Mouse (Mus musculus): ENCODE measurements at regions not wholly inside any gene's neighbourhood (a gene's known extent, or its start where the extent isn't known, plus 50 kb on each side); places are given as distances from the start of the nearest gene placed in this dataset.

- no peaks in the 10 kb centered on the region for H3K9me3 ChIP-seq
- WGBS, result 21% methylated on average over 4 of the region's 4 CpGs
- no peak for ATAC-seq (ENCODE audit: low FRiP score, low read depth)
- peaks cover 11% of the 10 kb centered on the region; the same call in 1 of the 2 replicates for H3K4me1 ChIP-seq
- H3K4me2 ChIP-seq (replicated peaks), result no peak overlapping the region
- no peak overlapping the region for H3K4me3 ChIP-seq
- no peak overlapping the region for H3K9ac ChIP-seq (replicated peaks)
- no peaks in the 10 kb centered on the region for H3K36me3 ChIP-seq
- no peak overlapping the region for H3K27ac ChIP-seq (replicated peaks)
- H3K27me3 ChIP-seq, result no peaks in the 10 kb centered on the region
These were observed 69.6 kb upstream of the Rnf152 start for GRCm38 (mm10) chr1:105426086-105426485.

- H3K36me3 ChIP-seq, result no peaks in the 10 kb centered on the region
- H3K9ac ChIP-seq (replicated peaks), result no peak overlapping the region
- ATAC-seq (ENCODE audit: low FRiP score, low read depth), result no peak
- H3K4me3 ChIP-seq, result no peak overlapping the region
- no peak overlapping the region for H3K27ac ChIP-seq (replicated peaks)
- no peaks in the 10 kb centered on the region for H3K27me3 ChIP-seq
- H3K4me2 ChIP-seq (replicated peaks), result no peak overlapping the region
- H3K4me1 ChIP-seq, result peaks cover 11% of the 10 kb centered on the region; the same call in 1 of the 2 replicates
- no peaks in the 10 kb centered on the region for H3K9me3 ChIP-seq
- WGBS, result 31% methylated on average over 2 of the region's 2 CpGs
These were observed 66.9 kb upstream of the Rnf152 start for GRCm38 (mm10) chr1:105423380-105423779.

GRCm38 (mm10) chr1:105422945-105423344 is 66.4 kb upstream of the Rnf152 start:
- no peak for ATAC-seq (ENCODE audit: low FRiP score, low read depth)

GRCm38 (mm10) chr1:105420374-105421046 is 64.0 kb upstream of the Rnf152 start:
- Histone ChIP-seq H3K4me1 (0 out of 2 replicates have a peak, but pooled peaks cover 6% of the 10 kb centered on the region), H3K4me3 (no peak overlapping the region), H3K27ac (replicated peaks) (no peak overlapping the region), H3K36me3 (no peaks in the 10 kb centered on the region), H3K9ac (replicated peaks) (no peak overlapping the region), H3K27me3 (no peaks in the 10 kb centered on the region), H3K4me2 (replicated peaks) (no peak overlapping the region), H3K9me3 (no peaks in the 10 kb centered on the region)
- ATAC-seq (ENCODE audit: low FRiP score, low read depth), result no peak
- 88% methylated on average over 5 of the region's 5 CpGs for WGBS

More at GRCm38 (mm10) chr1:105422945-105423344, 66.4 kb upstream of the Rnf152 start:
- Histone ChIP-seq H3K27me3 (no peaks in the 10 kb centered on the region), H3K4me2 (replicated peaks) (no peak overlapping the region), H3K36me3 (no peaks in the 10 kb centered on the region), H3K9me3 (no peaks in the 10 kb centered on the region), H3K9ac (replicated peaks) (no peak overlapping the region), H3K4me3 (no peak overlapping the region), H3K27ac (replicated peaks) (no peak overlapping the region), H3K4me1 (peaks cover 11% of the 10 kb centered on the region; the same call in 1 of the 2 replicates)
- 88% methylated on average over 6 of the region's 6 CpGs for WGBS
